Mouse (Mus musculus): Measurements from ENCODE around the gene Tnnt1. TPM values are rescaled to one million over a fixed set of nuclear protein-coding genes. Genes with fewer than 3 reads are reported as not detected.

Gene Tnnt1
- polyA plus RNA-seq, 2 experiments: 2.6 to 4.0 TPM

DNA sequence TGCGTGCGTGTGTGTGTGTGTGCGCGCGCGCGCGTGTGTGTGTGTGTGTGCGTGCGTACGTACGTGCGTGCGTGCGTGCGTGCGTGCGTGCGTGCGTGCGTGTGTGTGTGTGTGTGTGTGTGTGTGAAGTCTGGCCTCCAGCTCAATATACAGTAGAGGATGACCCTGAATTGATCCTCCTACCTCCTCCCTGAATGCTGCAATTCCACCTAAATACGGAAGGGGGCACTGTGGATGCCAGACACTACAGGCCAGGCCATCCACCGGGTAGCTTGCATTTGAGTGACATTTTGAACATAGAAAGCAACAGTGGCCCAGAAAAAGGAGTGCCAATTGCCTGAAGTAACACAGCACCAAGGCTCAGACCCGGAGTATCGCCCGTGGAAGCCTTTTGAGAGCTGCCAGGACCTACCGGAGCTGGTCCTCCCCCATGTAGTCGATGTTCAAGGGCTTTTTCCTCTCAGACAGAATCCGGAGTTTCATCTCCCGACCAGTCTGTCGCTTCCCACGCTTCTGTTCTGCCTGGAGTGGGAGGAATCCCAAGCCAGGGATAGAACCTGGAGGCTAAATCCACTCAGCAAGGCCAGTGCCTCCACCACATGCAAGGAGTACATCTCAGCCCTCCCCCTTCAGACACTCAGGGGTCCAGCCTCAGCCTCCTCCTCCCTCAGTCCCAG lies 8.0 kb downstream of the Tnnt1 start:
- DNase-seq (ENCODE audit: low read depth in 3 of 3, low spot score in 3 of 3): no peak
- no peak overlapping the region for H3K9ac ChIP-seq (replicated peaks)
- WGBS (ENCODE audit: insufficient replicate concordance): 76% methylated on average over 24 of the region's 32 CpGs
- H3K9me3 ChIP-seq (ENCODE audit: control insufficient read depth, low read length): no peaks in the 10 kb centered on the region
- peak; percentile 72 for TF ChIP-seq CTCF (IDR thresholded peaks at IDR 0.05; ENCODE audit: low read depth)
- no peak for TF ChIP-seq EP300 (IDR thresholded peaks at IDR 0.05; ENCODE audit: low read depth)
- no peak overlapping the region for H3K27ac ChIP-seq
- ATAC-seq (ENCODE audit: insufficient read depth): no peak
- H3K4me3 ChIP-seq (ENCODE audit: insufficient read depth in 1 of 2, low read depth in 2 of 2, low read length in 2 of 2): no peak overlapping the region
- no peak overlapping the region for H3K4me2 ChIP-seq (ENCODE audit: low read depth)
- peaks cover 6 to 20% of the 10 kb centered on the region in 2 experiments for H3K4me1 ChIP-seq (replicated peaks; ENCODE audit: control insufficient read depth in 2 of 2, insufficient read depth in 2 of 2, low read length in 1 of 2)
- no peaks in the 10 kb centered on the region for H3K36me3 ChIP-seq (replicated peaks; ENCODE audit: control insufficient read depth, insufficient read depth, low read depth)
- no peaks in the 10 kb centered on the region for H3K27me3 ChIP-seq (ENCODE audit: control insufficient read depth, insufficient read depth, low read length)

DNA sequence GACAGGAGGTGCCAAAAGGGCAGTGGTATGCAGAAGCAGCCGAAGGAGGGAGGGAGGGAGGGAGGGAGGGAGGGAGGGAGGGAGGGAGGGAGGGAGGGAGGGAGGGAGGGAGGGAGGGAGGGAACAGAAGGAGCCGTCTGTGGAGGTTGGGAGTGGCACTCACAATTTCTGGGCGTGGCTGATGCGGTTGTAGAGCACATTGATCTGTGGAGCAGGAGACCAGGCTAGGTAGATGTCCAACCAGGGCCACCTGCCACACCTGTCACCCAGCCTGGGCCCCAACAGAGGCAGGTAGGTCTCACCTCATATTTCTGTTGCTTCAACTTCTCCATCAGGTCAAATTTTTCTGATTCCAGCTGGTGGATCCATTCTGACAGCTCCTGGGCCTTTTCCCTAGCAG lies 9.0 kb downstream of the Tnnt1 start:
- peaks cover 12 to 23% of the 10 kb centered on the region in 2 experiments for H3K4me1 ChIP-seq (replicated peaks; ENCODE audit: control insufficient read depth in 2 of 2, insufficient read depth in 2 of 2, low read length in 1 of 2)
- no peak overlapping the region for H3K4me2 ChIP-seq (ENCODE audit: low read depth)
- DNase-seq (ENCODE audit: low read depth in 3 of 3, low spot score in 3 of 3): no peak
- no peak for ATAC-seq (ENCODE audit: insufficient read depth)
- H3K27me3 ChIP-seq (ENCODE audit: control insufficient read depth, insufficient read depth, low read length): no peaks in the 10 kb centered on the region
- H3K27ac ChIP-seq: no peak overlapping the region
- no peaks in the 10 kb centered on the region for H3K9me3 ChIP-seq (ENCODE audit: control insufficient read depth, low read length)
- no peak overlapping the region for H3K9ac ChIP-seq (replicated peaks)
- TF ChIP-seq CTCF (IDR thresholded peaks at IDR 0.05; ENCODE audit: low read depth): no peak
- no peaks in the 10 kb centered on the region for H3K36me3 ChIP-seq (replicated peaks; ENCODE audit: control insufficient read depth, insufficient read depth, low read depth)
- WGBS (ENCODE audit: insufficient replicate concordance): 16% methylated on average over 3 of the region's 4 CpGs
- no peak overlapping the region for H3K4me3 ChIP-seq (ENCODE audit: insufficient read depth in 1 of 2, low read depth in 2 of 2, low read length in 2 of 2)

DNA sequence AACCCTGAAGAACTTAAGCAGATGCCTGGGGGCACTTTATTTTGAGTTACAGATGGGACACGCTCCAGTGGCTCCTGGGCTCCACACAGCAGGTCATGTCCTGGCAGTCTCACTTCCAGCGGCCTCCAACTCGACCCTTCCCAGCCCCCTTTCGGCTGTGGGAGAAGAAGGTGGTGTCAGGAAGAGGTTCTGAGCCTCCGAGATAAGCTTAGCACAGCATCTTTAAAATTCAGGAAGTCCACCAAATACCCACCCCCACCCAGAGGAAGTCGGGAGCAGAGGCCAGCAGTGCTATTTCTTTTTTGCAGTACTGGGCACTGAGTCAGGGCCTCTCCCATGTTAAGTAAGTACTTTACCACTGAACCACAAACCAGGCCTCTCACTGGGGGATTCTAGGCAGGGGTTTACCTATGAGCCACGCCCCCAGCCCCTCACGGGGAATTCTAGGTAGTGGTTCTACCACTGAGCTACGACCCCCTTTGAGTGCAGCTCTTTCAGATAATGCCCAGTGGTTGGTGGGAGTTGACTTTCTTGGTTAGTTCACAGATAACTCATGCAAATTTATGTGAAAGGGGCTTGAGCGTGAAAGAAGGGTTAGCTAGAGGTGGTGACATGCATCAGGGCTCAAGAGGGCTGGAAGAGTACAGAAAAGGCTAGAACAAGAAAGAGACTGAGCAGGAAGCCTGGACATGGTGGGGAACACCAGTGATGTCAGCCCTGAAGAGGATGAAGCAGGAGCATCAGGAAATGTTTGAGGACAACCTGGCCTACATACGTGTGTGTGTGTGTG lies 11.3 kb downstream of the Tnnt1 start:
- DNase-seq (ENCODE audit: low read depth in 3 of 3, low spot score in 3 of 3) (no peak), ATAC-seq (ENCODE audit: insufficient read depth) (no peak)
- Histone ChIP-seq H3K9ac (replicated peaks) (no peak overlapping the region), H3K27ac (peak overlapping the region; percentile 53), H3K36me3 (replicated peaks; ENCODE audit: control insufficient read depth, insufficient read depth, low read depth) (no peaks in the 10 kb centered on the region), H3K4me1 (replicated peaks; ENCODE audit: control insufficient read depth in 2 of 2, insufficient read depth in 2 of 2, low read length in 1 of 2) (peaks cover 19 to 30% of the 10 kb centered on the region in 2 experiments), H3K9me3 (ENCODE audit: control insufficient read depth, low read length) (no peaks in the 10 kb centered on the region), H3K27me3 (ENCODE audit: control insufficient read depth, insufficient read depth, low read length) (no peaks in the 10 kb centered on the region), H3K4me3 (ENCODE audit: insufficient read depth in 1 of 2, low read depth in 2 of 2, low read length in 2 of 2) (no peak overlapping the region), H3K4me2 (ENCODE audit: low read depth) (peak overlapping the region; percentile 28; the same call in 1 of the 2 replicates)
- 13% methylated on average over 11 of the region's 11 CpGs for WGBS (ENCODE audit: insufficient replicate concordance)
- TF ChIP-seq CTCF (IDR thresholded peaks at IDR 0.05; ENCODE audit: low read depth) (no peak), EP300 (IDR thresholded peaks at IDR 0.05; ENCODE audit: low read depth) (no peak)

DNA sequence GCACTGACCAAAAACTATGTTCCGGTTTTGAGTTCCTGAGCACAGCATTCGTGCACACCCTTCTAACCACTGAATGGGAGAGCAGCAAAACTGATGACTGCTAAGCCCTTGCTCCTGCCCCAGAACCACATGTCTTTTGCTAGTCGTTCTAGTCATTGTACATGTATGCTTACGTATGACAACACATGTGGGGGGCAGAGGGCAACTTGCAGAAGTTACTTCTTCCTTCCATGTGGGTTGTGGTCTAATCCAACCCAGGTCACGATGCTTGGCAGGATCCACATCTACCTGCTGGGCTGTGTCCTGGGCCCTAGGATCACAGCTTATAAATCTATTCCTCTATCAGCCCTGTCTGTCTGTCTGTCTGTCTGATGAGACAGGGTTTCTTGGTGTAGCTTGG lies 12.3 kb downstream of the Tnnt1 start:
- Histone ChIP-seq H3K36me3 (replicated peaks; ENCODE audit: control insufficient read depth, insufficient read depth, low read depth) (no peaks in the 10 kb centered on the region), H3K4me2 (ENCODE audit: low read depth) (no peak overlapping the region), H3K4me3 (ENCODE audit: insufficient read depth in 1 of 2, low read depth in 2 of 2, low read length in 2 of 2) (no peak overlapping the region), H3K27me3 (ENCODE audit: control insufficient read depth, insufficient read depth, low read length) (no peaks in the 10 kb centered on the region), H3K27ac (peak overlapping the region; percentile 53), H3K9ac (replicated peaks) (no peak overlapping the region), H3K9me3 (ENCODE audit: control insufficient read depth, low read length) (no peaks in the 10 kb centered on the region), H3K4me1 (replicated peaks; ENCODE audit: control insufficient read depth in 2 of 2, insufficient read depth in 2 of 2, low read length in 1 of 2) (peaks cover 23 to 38% of the 10 kb centered on the region in 2 experiments)
- TF ChIP-seq EP300 (IDR thresholded peaks at IDR 0.05; ENCODE audit: low read depth) (no peak), CTCF (IDR thresholded peaks at IDR 0.05; ENCODE audit: low read depth) (no peak)
- DNase-seq (ENCODE audit: low read depth in 3 of 3, low spot score in 3 of 3): no peak
- ATAC-seq (ENCODE audit: insufficient read depth): no peak
- WGBS (ENCODE audit: insufficient replicate concordance): 45% methylated on average over 5 of the region's 5 CpGs

DNA sequence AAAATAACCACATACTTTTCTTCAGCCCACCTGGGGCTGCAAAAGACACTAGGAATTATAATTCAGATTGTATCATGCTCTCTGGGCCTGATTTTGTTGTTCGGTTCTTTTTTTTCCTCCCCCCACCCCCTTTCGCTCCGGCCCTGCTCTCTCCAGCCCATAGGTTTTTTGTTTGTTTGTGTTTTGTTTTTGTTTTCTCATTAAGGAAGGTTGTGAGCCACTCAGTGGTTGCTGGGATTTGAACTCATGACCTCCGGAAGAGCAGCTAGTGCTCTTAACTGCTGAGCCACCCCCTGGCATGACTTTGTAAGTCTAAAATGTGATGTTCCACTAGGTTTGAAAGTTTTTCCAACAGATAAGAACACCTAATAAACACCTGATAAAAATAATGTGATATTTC lies 13.1 kb downstream of the Tnnt1 start:
- WGBS (ENCODE audit: insufficient replicate concordance): 67% methylated on average over 4 of the region's 4 CpGs
- peak overlapping the region; percentile 86 for H3K27ac ChIP-seq
- no peaks in the 10 kb centered on the region for H3K9me3 ChIP-seq (ENCODE audit: control insufficient read depth, low read length)
- no peak overlapping the region for H3K9ac ChIP-seq (replicated peaks)
- ATAC-seq (ENCODE audit: insufficient read depth) (no peak), DNase-seq (ENCODE audit: low read depth in 3 of 3, low spot score in 3 of 3) (no peak)
- no peak for TF ChIP-seq EP300 (IDR thresholded peaks at IDR 0.05; ENCODE audit: low read depth)
- no peak for TF ChIP-seq CTCF (IDR thresholded peaks at IDR 0.05; ENCODE audit: low read depth)
- peaks cover 23 to 40% of the 10 kb centered on the region in 2 experiments for H3K4me1 ChIP-seq (replicated peaks; ENCODE audit: control insufficient read depth in 2 of 2, insufficient read depth in 2 of 2, low read length in 1 of 2)
- peak overlapping the region; percentile 88 for H3K4me2 ChIP-seq (ENCODE audit: low read depth)
- H3K36me3 ChIP-seq (replicated peaks; ENCODE audit: control insufficient read depth, insufficient read depth, low read depth): no peaks in the 10 kb centered on the region; the same call in 1 of the 2 replicates
- no peak overlapping the region for H3K4me3 ChIP-seq (ENCODE audit: insufficient read depth in 1 of 2, low read depth in 2 of 2, low read length in 2 of 2)
- H3K27me3 ChIP-seq (ENCODE audit: control insufficient read depth, insufficient read depth, low read length): no peaks in the 10 kb centered on the region

Data from liver, embryonic 14.5 days (tissue).